Mouse (Mus musculus) erythroblast, embryonic 14.5 days (primary cell): ENCODE measurements around the gene Gm10447.

Experiments
- GATA1 ChIP-seq: IDR thresholded peaks from 2 replicates; pipeline ENCODE4 v1.6.1; 2012; ENCODE audit warnings: low read length, inconsistent platforms, mixed read lengths
- TAL1 ChIP-seq: IDR thresholded peaks from 3 replicates; pipeline ENCODE4 v1.6.1; 2012; ENCODE audit warnings: low read length, inconsistent platforms, mixed read lengths

DNA sequence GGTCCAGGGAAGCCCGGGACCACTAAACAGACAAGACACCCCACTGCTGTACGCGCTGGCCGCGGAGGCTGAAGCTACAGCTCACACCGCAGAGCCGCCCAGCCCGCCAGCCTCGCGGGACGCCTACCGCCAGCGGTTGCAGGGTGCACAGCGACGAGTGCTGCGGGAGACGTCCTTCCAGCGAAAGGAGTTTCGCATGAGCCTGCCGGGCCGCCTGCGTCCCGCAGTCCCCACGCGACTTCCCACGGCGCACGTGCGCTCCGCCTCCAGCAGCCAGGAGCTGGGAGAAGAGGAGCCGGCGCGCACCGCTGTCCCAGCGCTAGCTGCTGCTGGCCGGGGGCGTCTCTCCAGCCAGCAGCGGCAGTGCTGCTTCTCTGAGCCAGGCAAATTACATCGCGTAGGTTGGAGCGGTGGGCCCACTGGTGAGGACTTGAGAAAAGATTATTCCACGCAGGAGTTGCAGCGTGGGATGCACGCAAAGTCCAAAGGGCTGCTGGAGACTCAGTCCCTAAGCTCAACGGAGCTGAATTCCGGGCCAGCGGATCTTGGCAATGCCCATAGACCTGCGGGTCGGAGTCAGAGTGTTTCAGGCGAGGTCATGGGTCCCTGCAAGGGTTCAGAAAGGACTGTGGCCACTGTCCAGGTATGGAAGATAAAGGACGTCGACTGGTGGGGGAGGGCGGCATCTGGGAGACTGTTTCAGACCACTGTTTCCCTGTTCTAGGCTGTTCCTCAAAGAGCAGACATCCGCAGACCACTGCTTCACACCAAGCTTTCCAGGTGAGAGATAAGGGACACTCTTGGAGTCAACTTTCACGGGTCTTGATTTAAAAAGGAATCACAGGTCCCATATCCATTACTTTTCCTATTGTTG lies 6.9 kb upstream of the Gm10447 start:
- TF ChIP-seq TAL1 (no peak), GATA1 (no peak)
